Comparison of ENCODE assay signal across 8 mouse cellular contexts in the genomic region with DNA sequence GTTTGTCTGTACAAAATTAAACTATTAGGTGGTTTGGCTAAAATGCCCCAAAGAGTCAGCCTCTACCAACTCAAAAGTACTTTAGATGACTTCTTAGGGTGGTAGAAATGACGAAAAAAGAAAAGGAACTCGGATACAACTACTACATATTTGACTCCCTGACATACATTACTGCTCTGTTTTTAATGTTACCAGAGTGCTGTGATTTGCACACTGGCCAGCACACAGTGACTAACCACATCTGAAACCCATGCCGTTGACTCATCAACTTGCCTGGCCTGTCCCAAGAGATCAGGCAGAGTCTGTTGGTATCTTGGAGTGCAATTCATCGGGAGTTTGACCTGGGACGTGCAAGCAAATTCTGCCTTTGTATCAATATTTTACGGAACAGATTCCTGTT. TPM values are rescaled to one million over a fixed set of nuclear protein-coding genes. Genes with fewer than 3 reads are reported as not detected.
DNase-seq lines count a peak whose midpoint lies in the region; ATAC-seq and TF ChIP-seq lines count a peak whose summit lies in the region.

No protein-coding gene starts in this region.

- no peaks in the 10 kb centered on the region for H3K27me3 ChIP-seq in intestine, embryonic 16.5 days (replicated peaks; ENCODE audit: control insufficient read depth, insufficient read depth, low read length)

- WGBS in intestine, embryonic 16.5 days: 27% methylated on average over 6 of the region's 6 CpGs
- 22% methylated on average over 6 of the region's 6 CpGs for WGBS in olfactory bulb, adult 2 months

- H3K4me1 ChIP-seq in intestine, embryonic 16.5 days (ENCODE audit: control insufficient read depth, insufficient read depth, low read length): peaks cover 11% of the 10 kb centered on the region
- H3K4me1 ChIP-seq in olfactory bulb, adult 2 months (ENCODE audit: control insufficient read depth, insufficient read depth, low read length): peaks cover 2% of the 10 kb centered on the region; the same call in 1 of the 2 replicates

- TF ChIP-seq POLR2A in brain, embryonic 14.5 days (IDR thresholded peaks at IDR 0.05; ENCODE audit: borderline replicate concordance, extremely low read depth, insufficient read depth, insufficient read length, poor library complexity, severe bottlenecking): no peak
- no peak for TF ChIP-seq POLR2A in olfactory bulb, adult 2 months (IDR thresholded peaks at IDR 0.05; ENCODE audit: insufficient read depth, low read depth, low read length)

- intact Hi-C loops in left cerebral cortex, adult 2 months (cut with DNase I): loop anchor here (2.0 kb wide), 1 partner anchor 258 kb away; the partner anchor contains the start of gene Sel1l
- intact Hi-C loops in left cerebral cortex, postnatal 25 days (cut with DNase I): no loop called here
- intact Hi-C loops in gastrocnemius, postnatal 14 days (cut with DNase I; ENCODE audit: low total_unique reads): no loop called here

- peak overlapping the region; percentile 55 for H3K4me2 ChIP-seq in intestine, embryonic 16.5 days (ENCODE audit: low read depth, low read length)

- H3K9ac ChIP-seq in intestine, embryonic 16.5 days (ENCODE audit: low read depth, low read length): peak overlapping the region; percentile 85

- H3K9me3 ChIP-seq in intestine, embryonic 16.5 days (ENCODE audit: control insufficient read depth, low read length): no peaks in the 10 kb centered on the region

- H3K27ac ChIP-seq in left cerebral cortex, adult 2 months: peak overlapping the region; percentile 98
- H3K27ac ChIP-seq in intestine, embryonic 16.5 days (ENCODE audit: low read length): peak overlapping the region; percentile 97
- peak overlapping the region; percentile 91 for H3K27ac ChIP-seq in olfactory bulb, adult 2 months (ENCODE audit: insufficient read depth, low read depth, low read length)

- TF ChIP-seq CTCF in left cerebral cortex, adult 2 months (IDR thresholded peaks at IDR 0.05): no peak
- TF ChIP-seq CTCF in brain, embryonic 14.5 days (IDR thresholded peaks at IDR 0.05; ENCODE audit: borderline replicate concordance, extremely low read depth, insufficient read depth, insufficient read length): no peak
- no peak for TF ChIP-seq CTCF in olfactory bulb, adult 2 months (IDR thresholded peaks at IDR 0.05; ENCODE audit: insufficient read depth, low read depth, low read length)

- peaks cover 2% of the 10 kb centered on the region; the same call in 1 of the 2 replicates for H3K36me3 ChIP-seq in intestine, embryonic 16.5 days (ENCODE audit: control insufficient read depth, insufficient read depth, low read length)

- DNase-seq in left cerebral cortex, adult 2 months (ENCODE audit: extremely low spot score in 1 of 2, low spot score in 2 of 2): no peak
- DNase-seq in left cerebral cortex, postnatal 25 days (ENCODE audit: low spot score in 2 of 2): no peak
- peak; percentile 49 for DNase-seq in brain, embryonic 14.5 days (ENCODE audit: low read depth)
- DNase-seq in gastrocnemius, postnatal 14 days: peak; percentile 32
- peak; percentile 19 to 31 for DNase-seq in lung, adult 18-20 months
- DNase-seq in frontal cortex, adult 2 months (ENCODE audit: extremely low spot score in 1 of 2, low spot score in 1 of 2): no peak

- ATAC-seq in intestine, embryonic 16.5 days: peak; percentile 27; the same call in 1 of the 2 replicates

- peak overlapping the region; percentile 67 for H3K4me3 ChIP-seq in left cerebral cortex, adult 2 months
- peak overlapping the region; percentile 81 for H3K4me3 ChIP-seq in intestine, embryonic 16.5 days (ENCODE audit: low read length)
- peak overlapping the region; percentile 59 for H3K4me3 ChIP-seq in olfactory bulb, adult 2 months (ENCODE audit: insufficient read depth, low read depth, low read length)

RNA-seq across cellular contexts. Expression of gene Gtf2a1, which starts 0.4 kb away (rescaled TPM):
- total RNA-seq in left cerebral cortex, adult 2 months (2021): 10 to 100 TPM; 46.4 to 50.8 TPM
- total RNA-seq in left cerebral cortex, postnatal 25 days (2021): 10 to 100 TPM; 51.5 to 51.8 TPM
- polyA plus RNA-seq in brain, embryonic 14.5 days (2012; rRNA removed): 27.1 and 35.5 TPM in 2 replicates
- 10 to 100 TPM; 19.1 to 20.2 TPM for total RNA-seq in gastrocnemius, postnatal 14 days (2021)
- 29.9 and 32.3 TPM in 2 replicates for polyA plus RNA-seq in intestine, embryonic 16.5 days (2015; fragmentation: Nextera tagmentation; extraction: Ambion mirVana)
- polyA plus RNA-seq in olfactory bulb, adult 2 months (2012; ENCODE audit: insufficient read depth, insufficient read length, low replicate concordance, missing spikeins): not detected in 2 replicates
- polyA plus RNA-seq in frontal cortex, adult 2 months (2012; rRNA removed): 26.9 TPM in 2 replicates

Comparison
In these comparisons a context has a peak if more than half of its experiments do, and no peak if none do; other contexts are left out.
1. DNase-seq: peak in brain, embryonic 14.5 days (single experiment), gastrocnemius, postnatal 14 days (single experiment) and lung, adult 18-20 months (2 of 2); none in left cerebral cortex, adult 2 months (0 of 2), left cerebral cortex, postnatal 25 days (0 of 2) and frontal cortex, adult 2 months (0 of 2).
2. Peak in every context shown above with its lines, with median percentiles within 50 percentile points of each other: H3K27ac ChIP-seq and H3K4me3 ChIP-seq.